Mouse (Mus musculus) thymus, adult 18-20 months (tissue): ENCODE data around the gene Mthfr.

Experiments
- DNase-seq, 2 experiments: peaks; one replicate each; pipeline ENCODE4 v3.0.0; 2022; ENCODE audit warnings: mixed read lengths in 2 of 2

Gene Mthfr

GRCm38 (mm10) chr4:148091181-148091580 lies 52.3 kb downstream of the Mthfr start:
- DNase-seq: no peak

- DNase-seq: no peak
These were observed 53.8 kb downstream of the Mthfr start for GRCm38 (mm10) chr4:148092551-148093271.

GRCm38 (mm10) chr4:148094161-148094560 lies 55.3 kb downstream of the Mthfr start:
- no peak for DNase-seq

GRCm38 (mm10) chr4:148095081-148095480 lies 56.2 kb downstream of the Mthfr start:
- DNase-seq: no peak

GRCm38 (mm10) chr4:148097936-148098335 lies 59.1 kb downstream of the Mthfr start:
- peak; percentile 71 to 78 for DNase-seq

GRCm38 (mm10) chr4:148098666-148099065 lies 59.8 kb downstream of the Mthfr start:
- DNase-seq: no peak

GRCm38 (mm10) chr4:148101801-148102527 lies 63.1 kb downstream of the Mthfr start:
- DNase-seq: peak; percentile 84

- no peak for DNase-seq
These were observed 65.3 kb downstream of the Mthfr start for GRCm38 (mm10) chr4:148104146-148104545.

GRCm38 (mm10) chr4:148107621-148108291 lies 68.9 kb downstream of the Mthfr start:
- no peak for DNase-seq

GRCm38 (mm10) chr4:148108565-148109100 lies 69.8 kb downstream of the Mthfr start:
- DNase-seq: no peak
